Mouse (Mus musculus) heart, embryonic 16.5 days (tissue): ENCODE measurements around the gene Ugt1a6a. TPM values are rescaled to one million over a fixed set of nuclear protein-coding genes. Genes with fewer than 3 reads are reported as not detected.
"Not testable (repeated sequence)": the region's sequence is repeated elsewhere in the genome, so short reads cannot be mapped to it uniquely, and the experiment has no call there.

ENCODE experiments used
- ATAC-seq: fragments of 200-750 bp; cut with Nextera tagmentation; replicated peaks from 2 replicates; pipeline ENCODE4 v1.8.0; 2017; ENCODE audit warnings: moderate number of reproducible peaks; ENCODE audit not compliant: insufficient read depth, low FRiP score; ENCODE audit errors: extremely low read depth
- H3K27ac ChIP-seq: fragments of 300-500 bp; sonication (generic); 2 replicates; pipeline ENCODE4 v1.5.1; 2014; ENCODE audit warnings: mild to moderate bottlenecking, low read length, control low read depth, moderate library complexity
- H3K27me3 ChIP-seq: fragments of 300-500 bp; sonication (generic); 2 replicates; pipeline ENCODE4 v1.6.1; 2014; ENCODE audit warnings: low read length, mixed read lengths; ENCODE audit not compliant: control insufficient read depth, insufficient read depth
- H3K36me3 ChIP-seq: fragments of 300-500 bp; sonication (generic); 2 replicates; pipeline ENCODE4 v1.6.1; 2014; ENCODE audit not compliant: control insufficient read depth, insufficient read depth
- H3K4me1 ChIP-seq: fragments of 300-500 bp; sonication (generic); 2 replicates; pipeline ENCODE4 v1.6.1; 2014; ENCODE audit warnings: low read length, mixed read lengths; ENCODE audit not compliant: control insufficient read depth, insufficient read depth
- H3K4me2 ChIP-seq: fragments of 300-500 bp; sonication (generic); 2 replicates; pipeline ENCODE4 v1.6.1; 2014; ENCODE audit warnings: low read depth, mild to moderate bottlenecking, control low read depth, low read length
- H3K4me3 ChIP-seq: fragments of 300-500 bp; sonication (generic); 2 replicates; pipeline ENCODE4 v1.5.1; 2014; ENCODE audit warnings: mild to moderate bottlenecking, control low read depth, low read length
- H3K9ac ChIP-seq: fragments of 300-500 bp; sonication (generic); 2 replicates; pipeline ENCODE4 v1.6.1; 2014; ENCODE audit warnings: low read length, control low read depth
- H3K9me3 ChIP-seq: fragments of 300-500 bp; sonication (generic); replicated peaks from 2 replicates; pipeline ENCODE4 v1.6.1; 2016; ENCODE audit warnings: low read length; ENCODE audit not compliant: control insufficient read depth
- WGBS: fragments of 180-500 bp; shearing (Covaris S2); extraction: QIAGEN DNeasy Blood & Tissue Kit; methylation state at CpG from one replicate; pipeline ENCODE4 v1.1.7; 2014; 5-methylcytosine and 5-hydroxymethylcytosine counted together
- polyA plus RNA-seq: library from polyadenylated mRNA; unstranded; fragments of >200 nt; fragmentation: Nextera tagmentation; extraction: Ambion mirVana; gene quantifications from 2 replicates; pipeline ENCODE4 v1.2.1, GENCODE M21; 2015

Ugt1a6a gene
- polyA plus RNA-seq, 1 experiment from 2014 or later: 0.83 TPM

DNA sequence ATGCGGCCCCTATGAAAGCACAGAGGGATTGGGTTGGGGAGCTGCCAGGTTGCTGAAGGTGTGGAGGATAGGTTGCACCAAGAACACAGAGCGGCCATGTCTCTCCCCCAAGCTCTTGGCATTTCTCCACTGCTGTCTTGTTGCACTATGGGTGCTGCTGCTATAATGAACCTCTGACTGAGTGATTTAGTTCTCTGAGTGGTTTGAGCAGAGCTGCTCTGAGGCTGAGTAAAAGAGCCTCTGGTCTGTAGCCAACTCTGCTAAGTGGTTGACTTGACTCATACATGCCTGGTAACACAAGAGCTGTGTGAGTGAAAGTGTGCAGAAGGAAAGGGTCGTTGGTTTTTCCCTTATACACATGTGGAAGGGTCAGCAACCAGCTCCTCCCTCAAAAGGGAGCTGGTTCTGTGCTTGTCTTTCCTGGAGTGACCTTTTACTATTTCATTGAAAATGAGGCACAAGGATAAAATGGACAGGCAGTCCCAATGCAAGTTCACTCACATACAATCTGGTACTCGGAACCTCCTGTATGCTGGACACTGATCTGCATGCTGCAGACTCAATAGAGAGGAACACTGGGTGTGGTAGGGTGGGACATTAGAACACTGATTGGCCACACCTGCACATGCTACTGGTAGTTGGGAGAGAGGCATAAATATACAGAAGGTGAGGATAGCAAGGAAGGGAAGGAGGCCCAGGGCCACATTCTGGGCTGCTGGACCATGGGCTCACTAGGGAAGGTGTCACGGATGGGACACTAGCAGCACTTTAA, 30.7 kb upstream of the Ugt1a6a start:
- not testable (repeated sequence) for H3K9ac ChIP-seq, H3K4me1 ChIP-seq, H3K36me3 ChIP-seq, H3K4me3 ChIP-seq, H3K27me3 ChIP-seq, H3K9me3 ChIP-seq, H3K4me2 ChIP-seq, H3K27ac ChIP-seq, ATAC-seq
- 67% methylated on average over 4 of the region's 5 CpGs for WGBS

DNA sequence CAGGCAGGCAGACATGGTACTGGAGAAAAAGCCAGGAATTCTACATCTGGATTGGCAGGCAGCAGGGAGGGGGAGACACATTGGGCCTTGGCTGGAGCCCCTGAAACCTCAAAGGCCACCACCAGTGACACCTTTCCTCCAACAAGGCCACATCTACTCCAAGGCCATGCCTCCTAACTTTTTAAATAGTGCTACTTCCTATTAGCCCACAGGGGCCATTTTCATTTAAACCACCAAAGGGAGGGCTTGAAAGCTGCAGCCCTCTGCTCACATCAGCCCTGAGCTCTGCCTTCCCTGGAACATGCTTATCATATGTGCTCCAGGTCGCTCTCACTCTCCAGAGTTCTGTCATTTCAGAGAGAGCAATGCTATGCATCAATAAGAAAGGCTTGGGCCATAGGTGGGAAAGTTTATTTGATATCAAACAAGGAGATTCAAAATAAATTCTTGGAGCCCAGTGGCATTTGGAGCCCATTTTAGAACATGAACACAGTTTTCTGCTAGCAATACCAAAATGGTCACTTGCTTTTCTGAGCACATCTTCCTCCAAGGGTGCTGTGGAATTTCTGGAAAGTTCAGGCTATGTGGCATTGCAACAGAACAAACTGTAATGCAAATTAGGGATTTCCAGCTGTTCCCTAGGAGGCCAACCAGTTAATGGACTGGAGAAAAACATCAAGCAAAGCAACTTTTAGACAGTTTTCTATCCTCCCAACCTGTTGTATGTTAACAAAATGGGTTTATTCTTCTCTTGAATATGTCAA, 29.8 kb upstream of the Ugt1a6a start:
- no peak overlapping the region for H3K9ac ChIP-seq
- no peak for ATAC-seq
- WGBS: 90% methylated on average over 1 of the region's 1 CpGs

DNA sequence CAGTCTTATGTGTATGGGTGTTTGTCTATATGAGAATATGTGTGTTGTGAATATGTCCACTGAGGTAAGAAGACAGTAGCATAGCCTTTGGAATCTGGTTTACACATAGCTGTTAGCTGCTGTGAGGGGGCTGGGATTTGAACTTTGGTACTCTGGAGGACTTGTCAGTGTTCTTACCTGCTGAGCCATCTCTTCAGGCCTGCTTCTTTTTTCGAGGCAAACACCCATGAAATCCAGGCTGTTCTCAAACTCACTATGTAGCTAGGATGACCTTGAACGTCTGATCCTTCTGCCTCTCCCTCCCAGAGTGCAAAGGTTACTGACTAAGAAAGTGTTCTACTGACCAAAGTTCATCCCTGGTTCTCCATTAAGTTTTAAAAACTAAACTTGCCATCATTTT, 29.0 kb upstream of the Ugt1a6a start:
- WGBS: 67% methylated on average over 2 of the region's 2 CpGs
- H3K4me2 ChIP-seq: no peak overlapping the region
- no peak overlapping the region for H3K4me3 ChIP-seq
- H3K4me1 ChIP-seq: no peaks in the 10 kb centered on the region
- no peaks in the 10 kb centered on the region for H3K27me3 ChIP-seq
- no peaks in the 10 kb centered on the region for H3K9me3 ChIP-seq
- H3K9ac ChIP-seq: no peak overlapping the region
- H3K36me3 ChIP-seq: no peaks in the 10 kb centered on the region
- ATAC-seq: no peak
- H3K27ac ChIP-seq: no peak overlapping the region

More for the DNA sequence above, 29.8 kb upstream of the Ugt1a6a start:
- Histone ChIP-seq H3K4me2 (no peak overlapping the region), H3K4me3 (no peak overlapping the region), H3K9me3 (no peaks in the 10 kb centered on the region), H3K27ac (no peak overlapping the region), H3K36me3 (no peaks in the 10 kb centered on the region), H3K4me1 (no peaks in the 10 kb centered on the region), H3K27me3 (no peaks in the 10 kb centered on the region)

DNA sequence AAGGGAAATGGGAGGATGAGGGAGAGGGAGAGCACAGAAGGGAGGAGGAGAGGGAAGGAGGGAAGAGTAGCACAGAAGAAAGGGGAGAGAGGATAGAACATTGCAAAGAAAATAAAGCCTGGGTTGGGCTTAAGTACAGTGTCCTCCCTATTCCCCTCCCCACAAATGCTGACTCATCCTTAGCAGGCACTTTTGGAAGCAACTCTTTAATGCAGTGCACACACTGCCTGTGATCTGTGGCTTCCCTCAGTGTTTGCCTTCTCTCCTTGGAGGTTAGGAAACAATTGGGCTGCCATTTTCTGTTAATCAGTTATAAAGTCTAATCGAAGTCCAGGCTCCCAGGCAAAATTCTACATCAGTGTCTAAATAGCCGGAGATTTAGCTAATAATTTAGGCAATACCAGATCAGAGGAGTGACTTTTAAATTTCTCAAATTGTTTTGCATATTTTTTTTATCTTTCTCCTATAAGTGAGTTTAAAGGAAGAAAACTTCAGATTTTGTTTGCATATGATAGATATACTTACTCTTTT, 25.5 kb upstream of the Ugt1a6a start:
- not testable (repeated sequence) for H3K36me3 ChIP-seq, H3K4me1 ChIP-seq, H3K27ac ChIP-seq, H3K9me3 ChIP-seq, H3K4me2 ChIP-seq, H3K9ac ChIP-seq, ATAC-seq, H3K4me3 ChIP-seq, H3K27me3 ChIP-seq
- WGBS: 68% methylated on average over 2 of the region's 2 CpGs

DNA sequence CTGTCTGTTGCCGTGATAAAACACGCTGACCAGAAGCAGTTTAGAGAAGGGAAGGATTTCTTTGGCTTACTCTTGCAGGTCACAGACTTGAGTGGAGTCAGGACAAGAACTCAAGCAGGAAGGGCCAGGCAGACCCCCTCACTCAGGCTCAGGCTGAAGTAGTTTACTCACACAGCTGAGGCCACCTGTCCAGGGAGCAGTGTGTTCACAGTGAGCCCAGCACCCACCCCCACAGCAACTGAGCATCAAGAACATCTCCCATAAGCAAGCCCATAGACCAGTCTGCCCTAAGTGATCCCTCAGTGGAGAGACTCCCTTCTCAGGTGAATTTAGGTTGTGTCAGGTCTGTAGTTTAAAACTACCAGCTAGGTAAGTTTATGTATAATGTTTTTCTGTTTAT, 25.0 kb upstream of the Ugt1a6a start:
- not testable (repeated sequence) for H3K36me3 ChIP-seq, ATAC-seq, H3K9me3 ChIP-seq, H3K27me3 ChIP-seq, H3K27ac ChIP-seq, H3K4me3 ChIP-seq, H3K4me2 ChIP-seq, H3K4me1 ChIP-seq, H3K9ac ChIP-seq
- WGBS: 62% methylated on average over 2 of the region's 2 CpGs

DNA sequence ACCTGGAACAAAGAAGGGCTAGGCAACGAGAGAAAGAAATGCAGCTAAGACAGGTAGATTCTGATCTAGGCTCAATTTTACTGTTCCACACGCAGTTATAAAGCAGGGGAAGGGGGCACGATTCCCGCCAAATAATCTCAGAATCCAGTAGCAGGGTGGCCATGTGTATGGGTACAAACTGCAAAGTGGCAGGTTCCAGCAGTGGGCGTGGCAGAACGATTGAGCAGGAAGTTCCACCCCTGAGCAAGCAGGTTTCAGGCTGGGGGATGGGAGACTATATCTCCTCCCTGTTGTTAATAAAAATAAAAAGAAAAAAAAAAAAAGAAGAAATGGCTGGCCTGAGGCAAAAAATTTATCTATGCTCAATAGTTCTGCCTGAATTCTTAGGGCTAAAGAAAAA, 21.8 kb upstream of the Ugt1a6a start:
- not testable (repeated sequence) for H3K27ac ChIP-seq, H3K9ac ChIP-seq, H3K27me3 ChIP-seq, H3K4me2 ChIP-seq, H3K36me3 ChIP-seq, H3K4me3 ChIP-seq, ATAC-seq, H3K4me1 ChIP-seq, H3K9me3 ChIP-seq
- WGBS: 89% methylated on average over 6 of the region's 6 CpGs

DNA sequence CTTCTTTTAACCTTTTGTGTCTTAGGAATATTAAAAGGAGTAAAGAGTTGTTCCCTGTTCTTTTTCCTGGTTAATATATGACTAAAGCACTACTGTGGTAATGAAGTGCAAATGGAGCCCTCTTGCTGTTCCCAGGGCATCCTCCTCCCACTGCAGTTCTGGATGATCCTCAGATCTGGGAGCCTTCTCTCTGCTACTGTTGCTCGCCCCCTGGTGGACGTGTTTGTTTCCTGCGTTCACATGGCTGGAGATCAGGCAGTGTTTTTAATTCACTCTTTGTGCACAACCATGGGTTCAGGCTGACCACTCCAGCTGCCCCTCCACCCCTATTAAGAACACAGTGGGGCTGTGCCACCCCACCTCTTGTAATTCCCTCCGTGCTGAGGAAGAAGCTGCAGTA, 14.1 kb upstream of the Ugt1a6a start:
- not testable (repeated sequence) for H3K27ac ChIP-seq, H3K4me1 ChIP-seq, ATAC-seq, H3K9me3 ChIP-seq, H3K4me3 ChIP-seq, H3K4me2 ChIP-seq, H3K36me3 ChIP-seq, H3K27me3 ChIP-seq, H3K9ac ChIP-seq
- WGBS: 7% methylated on average over 4 of the region's 4 CpGs

DNA sequence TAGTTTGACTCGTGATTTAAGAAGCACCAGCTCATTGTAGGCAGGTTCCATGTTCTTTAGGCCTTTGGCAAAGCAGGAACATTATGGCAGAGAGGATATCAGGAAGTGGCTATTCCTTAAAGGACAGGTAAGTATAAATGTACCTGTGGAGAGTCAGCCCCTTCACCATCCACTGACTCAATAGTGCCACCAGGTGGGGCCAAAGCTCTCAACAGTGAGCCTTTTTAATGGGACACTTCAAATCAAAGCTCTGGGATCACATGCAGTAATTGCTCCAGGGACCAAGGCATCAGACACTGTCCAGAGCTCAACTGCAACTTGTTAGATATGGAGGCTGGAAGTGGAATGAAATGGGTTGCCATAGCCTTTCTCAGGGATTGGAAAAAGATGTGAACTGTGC, 13.1 kb upstream of the Ugt1a6a start:
- not testable (repeated sequence) for H3K4me3 ChIP-seq, H3K36me3 ChIP-seq, H3K4me2 ChIP-seq, H3K4me1 ChIP-seq, H3K27me3 ChIP-seq, ATAC-seq, H3K9ac ChIP-seq, H3K27ac ChIP-seq, H3K9me3 ChIP-seq
- no CpG with 5 or more reads among the region's 1 CpGs for WGBS

DNA sequence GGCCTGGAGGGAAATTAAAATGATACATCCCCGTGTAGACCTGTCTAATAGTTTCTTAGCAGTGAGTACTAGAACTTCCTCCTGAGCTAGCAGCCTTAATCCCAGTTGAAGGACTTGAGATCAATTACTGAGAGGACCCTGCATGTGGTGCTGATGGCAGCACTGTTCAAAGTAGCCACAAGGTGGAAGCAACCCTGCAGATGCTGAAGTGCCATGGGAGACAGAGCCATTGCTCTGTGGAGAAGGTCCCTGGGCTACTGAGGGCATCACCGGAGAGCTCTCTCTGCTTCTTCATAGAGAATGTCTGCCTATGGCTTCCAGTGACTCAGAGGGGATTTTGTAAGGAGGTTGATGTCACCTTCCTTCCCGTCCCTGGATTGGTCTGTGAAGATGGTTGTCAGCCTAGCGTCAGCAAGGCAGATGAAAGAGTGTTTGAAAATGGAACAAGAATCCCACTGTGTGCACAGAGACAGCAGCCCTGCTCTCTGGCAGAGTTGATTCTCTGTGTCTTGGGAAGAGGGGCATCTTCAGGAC, 8.7 kb upstream of the Ugt1a6a start:
- 77% methylated on average over 3 of the region's 4 CpGs for WGBS

More for the DNA sequence above, 8.7 kb upstream of the Ugt1a6a start:
- not testable (repeated sequence) for H3K9ac ChIP-seq, ATAC-seq, H3K27me3 ChIP-seq, H3K27ac ChIP-seq, H3K4me3 ChIP-seq, H3K4me2 ChIP-seq, H3K4me1 ChIP-seq, H3K9me3 ChIP-seq, H3K36me3 ChIP-seq
